Mouse (Mus musculus): ENCODE measurements at regions not wholly inside any gene's neighbourhood (a gene's known extent, or its start where the extent isn't known, plus 50 kb on each side); places are given as distances from the start of the nearest gene placed in this dataset.

DNA sequence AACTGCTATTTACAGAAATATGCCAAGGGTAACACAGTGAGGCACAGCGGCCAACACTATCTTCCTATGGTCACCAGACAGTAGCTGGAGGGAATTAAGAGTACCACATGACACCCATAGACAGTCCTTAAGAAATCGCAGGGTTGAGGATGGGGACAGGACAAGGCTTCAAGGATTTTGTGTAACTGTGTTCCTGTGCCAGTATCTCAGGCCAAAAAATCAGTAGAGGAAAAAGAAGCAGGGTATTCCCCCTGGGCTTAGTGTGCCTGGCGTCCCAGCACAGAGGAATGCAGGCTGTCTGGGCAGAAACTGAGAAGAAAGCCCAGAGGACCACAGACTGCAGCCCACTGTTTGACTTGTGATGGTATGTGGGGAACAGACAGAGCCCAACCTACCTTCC is 147.3 kb downstream of the Ptger3 start:
- Histone ChIP-seq H3K4me3 (ENCODE audit: insufficient read depth, low read length) (no peak overlapping the region), H3K4me1 (ENCODE audit: control insufficient read depth, insufficient read depth, low read length) (no peaks in the 10 kb centered on the region), H3K27ac (ENCODE audit: insufficient read depth, low read length) (no peak overlapping the region)
- TF ChIP-seq POLR2A (IDR thresholded peaks at IDR 0.05; ENCODE audit: low read depth, low read length) (no peak), CTCF (IDR thresholded peaks at IDR 0.05; ENCODE audit: borderline replicate concordance, insufficient read depth, low read length) (no peak)

DNA sequence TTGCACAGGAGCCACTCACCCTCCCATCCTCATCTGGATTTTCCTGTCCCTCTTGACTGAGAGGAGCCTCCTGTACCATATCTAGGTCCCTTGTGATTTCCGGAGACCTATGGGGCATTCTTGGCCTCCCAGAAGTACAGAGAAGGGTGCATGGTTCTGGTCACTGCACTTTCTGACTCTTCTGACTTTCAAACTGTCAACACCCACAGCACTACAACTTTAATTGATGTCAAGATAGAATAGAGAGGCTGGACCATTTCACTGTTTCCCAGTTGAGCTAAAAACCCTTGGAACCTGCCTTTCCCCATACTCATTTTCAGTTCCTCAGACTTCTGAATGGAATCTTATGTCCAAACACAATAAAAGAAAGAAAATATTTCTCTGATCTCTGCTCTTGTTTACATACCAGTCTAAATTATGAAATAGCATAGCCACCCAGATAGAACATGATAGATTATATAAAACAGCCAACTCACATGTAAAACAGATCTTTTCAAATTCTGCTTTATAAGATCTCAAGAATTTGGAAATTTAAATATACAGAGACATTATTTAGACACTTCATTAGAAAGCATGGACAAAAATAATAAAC is 144.2 kb downstream of the Ptger3 start:
- H3K4me1 ChIP-seq (ENCODE audit: control insufficient read depth, insufficient read depth, low read length): no peaks in the 10 kb centered on the region
- TF ChIP-seq CTCF (IDR thresholded peaks at IDR 0.05; ENCODE audit: borderline replicate concordance, insufficient read depth, low read length): no peak
- no peak for TF ChIP-seq POLR2A (IDR thresholded peaks at IDR 0.05; ENCODE audit: low read depth, low read length)
- H3K4me3 ChIP-seq (ENCODE audit: insufficient read depth, low read length): no peak overlapping the region
- no peak overlapping the region for H3K27ac ChIP-seq (ENCODE audit: insufficient read depth, low read length)

DNA sequence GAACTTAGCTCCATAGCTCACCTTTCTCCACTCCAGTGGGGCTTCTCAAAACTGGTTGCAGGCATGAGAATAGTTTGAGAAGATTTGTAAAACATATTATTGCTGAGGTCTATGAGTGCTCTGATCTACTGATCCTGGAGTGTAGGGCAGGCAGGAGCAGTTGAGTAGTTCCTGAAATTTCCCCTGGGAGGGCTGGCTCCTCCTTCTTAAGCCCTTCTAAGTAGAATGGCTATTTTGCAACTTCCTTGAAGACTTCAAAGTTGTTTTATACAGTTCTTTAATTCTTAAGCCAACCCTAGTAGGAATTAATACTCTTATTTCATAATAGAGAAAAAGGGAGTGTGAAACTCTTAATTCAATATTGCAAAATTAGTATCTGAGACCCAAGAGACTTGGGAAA is 133.3 kb downstream of the Ptger3 start:
- TF ChIP-seq CTCF (IDR thresholded peaks at IDR 0.05; ENCODE audit: borderline replicate concordance, insufficient read depth, low read length) (no peak), POLR2A (IDR thresholded peaks at IDR 0.05; ENCODE audit: low read depth, low read length) (no peak)
- no peaks in the 10 kb centered on the region for H3K4me1 ChIP-seq (ENCODE audit: control insufficient read depth, insufficient read depth, low read length)

DNA sequence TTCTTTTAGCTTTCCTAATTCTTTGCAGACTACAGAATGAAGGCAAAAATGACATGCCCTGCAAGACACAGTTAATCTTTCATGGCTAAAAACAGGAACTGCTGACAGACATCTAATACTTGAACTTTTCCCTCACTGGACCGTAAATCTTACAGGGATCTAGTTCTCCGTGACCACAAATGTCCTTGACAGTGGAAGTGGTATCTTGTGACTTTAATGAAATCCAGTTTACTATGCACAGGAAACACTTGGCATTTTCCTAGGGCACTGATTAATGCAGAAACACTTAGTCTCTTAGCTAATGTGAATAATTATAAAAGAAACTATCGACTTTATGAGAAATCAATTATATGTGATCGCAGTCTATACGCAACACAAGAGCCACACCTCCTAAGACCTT is 131.8 kb downstream of the Ptger3 start:
- TF ChIP-seq CTCF (IDR thresholded peaks at IDR 0.05; ENCODE audit: borderline replicate concordance, insufficient read depth, low read length): no peak
- no peak for TF ChIP-seq POLR2A (IDR thresholded peaks at IDR 0.05; ENCODE audit: low read depth, low read length)

More for the DNA sequence above, 133.3 kb downstream of the Ptger3 start:
- Histone ChIP-seq H3K27ac (ENCODE audit: insufficient read depth, low read length) (no peak overlapping the region), H3K4me3 (ENCODE audit: insufficient read depth, low read length) (no peak overlapping the region)

DNA sequence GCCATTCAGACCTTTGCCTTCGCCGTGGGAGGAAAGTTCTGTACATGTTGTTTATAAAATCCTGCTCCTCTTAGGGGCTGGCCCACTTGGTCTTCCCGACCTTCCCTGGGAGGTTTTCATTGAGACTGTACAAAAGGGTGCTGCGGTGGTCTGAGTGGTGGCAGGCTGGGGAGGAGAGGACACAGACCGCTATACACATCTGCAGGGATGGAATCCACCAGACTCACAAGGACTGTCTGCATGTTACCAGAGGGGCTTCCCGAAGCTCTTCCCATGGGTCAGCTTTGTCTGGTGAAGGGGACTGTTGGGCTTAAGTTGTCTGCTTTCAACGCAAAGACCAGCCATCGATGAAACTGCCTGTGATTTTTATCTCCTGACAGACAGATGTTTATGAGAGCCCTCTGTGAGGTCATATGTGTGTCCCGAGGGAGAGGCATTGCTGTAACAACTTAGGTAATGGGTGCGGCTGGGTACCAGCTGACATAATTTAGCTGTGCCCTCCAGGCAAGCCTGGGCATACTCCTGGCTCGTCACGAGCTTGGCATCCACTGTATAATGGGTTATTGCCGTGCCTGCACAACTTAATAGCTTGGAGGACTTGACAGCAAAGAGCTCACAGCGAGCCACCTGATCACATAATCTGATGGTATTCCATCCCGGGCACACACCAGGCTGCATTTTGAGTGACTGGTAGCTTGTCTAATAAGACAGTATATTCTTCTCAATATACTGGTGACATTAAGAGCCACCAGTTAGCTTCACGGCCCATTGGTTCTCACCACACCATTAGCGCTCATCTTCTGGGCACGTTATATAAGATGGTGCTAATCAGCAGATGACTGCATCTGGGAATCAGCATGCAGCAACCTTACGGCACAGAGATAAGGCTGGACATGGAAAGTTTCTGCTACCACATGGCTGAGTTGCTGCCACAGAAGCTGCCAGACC is 128.7 kb downstream of the Ptger3 start:
- Histone ChIP-seq H3K4me1 (ENCODE audit: control insufficient read depth, insufficient read depth, low read length) (no peaks in the 10 kb centered on the region), H3K4me3 (ENCODE audit: insufficient read depth, low read length) (no peak overlapping the region), H3K27ac (ENCODE audit: insufficient read depth, low read length) (no peak overlapping the region)
- TF ChIP-seq CTCF (IDR thresholded peaks at IDR 0.05; ENCODE audit: borderline replicate concordance, insufficient read depth, low read length) (no peak), POLR2A (IDR thresholded peaks at IDR 0.05; ENCODE audit: low read depth, low read length) (no peak)

More for the DNA sequence above, 131.8 kb downstream of the Ptger3 start:
- no peaks in the 10 kb centered on the region for H3K4me1 ChIP-seq (ENCODE audit: control insufficient read depth, insufficient read depth, low read length)
- H3K27ac ChIP-seq (ENCODE audit: insufficient read depth, low read length): no peak overlapping the region
- no peak overlapping the region for H3K4me3 ChIP-seq (ENCODE audit: insufficient read depth, low read length)

Data from embryonic fibroblast, embryonic 13.5 days (primary cell).